Mouse (Mus musculus) testis, adult 2 months (tissue): ENCODE data around the gene Mmp17.

Experiments
- CTCF ChIP-seq: fragments of 200-500 bp; IDR thresholded peaks from 2 replicates; pipeline ENCODE4 v1.5.1; 2012; ENCODE audit warnings: low read depth, mild to moderate bottlenecking, inconsistent platforms, low read length, moderate library complexity; ENCODE audit not compliant: control insufficient read depth, insufficient read depth, insufficient replicate concordance
- POLR2A ChIP-seq: fragments of 200-500 bp; IDR thresholded peaks from 2 replicates; pipeline ENCODE4 v1.6.1; 2012; ENCODE audit warnings: low read depth, mild to moderate bottlenecking, inconsistent platforms, low read length, moderate library complexity; ENCODE audit not compliant: control insufficient read depth

DNA sequence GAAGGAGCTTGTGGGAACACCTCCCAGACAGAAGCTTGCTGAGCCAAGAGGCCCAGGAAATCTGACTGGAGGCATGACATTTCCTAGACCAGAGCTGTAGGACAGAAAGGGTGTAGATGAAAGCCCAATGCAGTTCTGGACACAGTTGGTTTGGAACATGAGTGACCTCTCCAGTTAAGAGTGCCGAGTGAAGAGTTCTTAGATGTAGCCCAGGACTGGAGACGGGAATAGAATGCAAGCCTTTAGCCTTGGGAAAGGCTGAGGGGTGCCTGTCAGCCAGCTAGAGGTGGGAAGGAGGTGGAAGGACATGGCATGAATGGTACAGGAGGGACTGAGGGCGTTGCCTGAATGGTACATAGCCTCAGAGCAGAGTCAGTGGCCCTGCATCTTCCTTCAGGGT, 48.5 kb upstream of the Mmp17 start:
- TF ChIP-seq CTCF (no peak), POLR2A (no peak)
